ENCODE assay signal across 14 mouse cellular contexts in genomic region chr10:50903846-50904763, GRCm38 (mm10). TPM values are rescaled to one million over a fixed set of nuclear protein-coding genes. Genes with fewer than 3 reads are reported as not detected.
DNase-seq lines count a peak whose midpoint lies in the region; ATAC-seq and TF ChIP-seq lines count a peak whose summit lies in the region.
"Had no signal": no experiment of that assay in that cellular context is flagged by ENCODE, and none has a peak within 500 bp of the region (broad histone marks: within the 10 kb centered on the region; RNA-seq: fewer than 3 reads in every experiment).

No protein-coding gene starts in this region.

- H3K27me3 ChIP-seq in kidney, embryonic 16.5 days (ENCODE audit: insufficient read depth, low read length): peaks cover 82% of the 10 kb centered on the region
- peaks cover 100% of the 10 kb centered on the region for H3K27me3 ChIP-seq in embryonic facial prominence, embryonic 10.5 days (replicated peaks; ENCODE audit: low read depth, poor library complexity, severe bottlenecking)
- peaks cover 92% of the 10 kb centered on the region for H3K27me3 ChIP-seq in forebrain, embryonic 13.5 days
- peaks cover 88% of the 10 kb centered on the region for H3K27me3 ChIP-seq in midbrain, embryonic 14.5 days (ENCODE audit: control insufficient read depth, insufficient read depth, low read length)
- H3K27me3 ChIP-seq in heart, adult 2 months (ENCODE audit: control insufficient read depth, insufficient read depth, low read length): peaks cover 24% of the 10 kb centered on the region

- intact Hi-C loops in heart, adult 2 months (cut with DNase I): no loop called here

- WGBS in kidney, embryonic 16.5 days: 5% methylated on average over 26 of the region's 26 CpGs
- 3% methylated on average over 26 of the region's 26 CpGs for WGBS in embryonic facial prominence, embryonic 10.5 days
- 3% methylated on average over 26 of the region's 26 CpGs for WGBS in forebrain, embryonic 13.5 days
- 3% methylated on average over 26 of the region's 26 CpGs for WGBS in midbrain, embryonic 14.5 days
- WGBS in heart, adult 2 months: 10% methylated on average over 26 of the region's 26 CpGs

- no peaks in the 10 kb centered on the region for H3K79me2 ChIP-seq in heart, adult 2 months (replicated peaks; ENCODE audit: control insufficient read depth, insufficient read depth, low read length)

- H3K4me3 ChIP-seq in kidney, embryonic 16.5 days (ENCODE audit: low read length): peak overlapping the region; percentile 33
- H3K4me3 ChIP-seq in embryonic facial prominence, embryonic 10.5 days: no peak overlapping the region
- no peak overlapping the region for H3K4me3 ChIP-seq in forebrain, embryonic 13.5 days
- no peak overlapping the region for H3K4me3 ChIP-seq in midbrain, embryonic 14.5 days (replicated peaks; ENCODE audit: low read depth, low read length)
- no peak overlapping the region for H3K4me3 ChIP-seq in heart, adult 2 months
- H3K4me3 ChIP-seq: liver, embryonic 13.5 days had no signal

- TF ChIP-seq POLR2A in heart, adult 2 months (IDR thresholded peaks at IDR 0.05; ENCODE audit: insufficient read depth, low read depth, low read length): no peak

- no peak for DNase-seq in kidney, postnatal 4 days
- peak; percentile 55 for DNase-seq in embryonic facial prominence, embryonic 10.5 days (ENCODE audit: low spot score)
- DNase-seq in midbrain, embryonic 14.5 days: peak; percentile 63
- no peak for DNase-seq in heart, adult 2 months
- DNase-seq: liver, embryonic 13.5 days; thymus, adult 2 months had no signal

- no peak for TF ChIP-seq CTCF in heart, adult 2 months (IDR thresholded peaks at IDR 0.05)

- peak overlapping the region; percentile 65 for H3K27ac ChIP-seq in kidney, embryonic 16.5 days (ENCODE audit: low read length)
- no peak overlapping the region for H3K27ac ChIP-seq in embryonic facial prominence, embryonic 10.5 days (replicated peaks)
- no peak overlapping the region for H3K27ac ChIP-seq in forebrain, embryonic 13.5 days
- H3K27ac ChIP-seq in midbrain, embryonic 14.5 days (replicated peaks; ENCODE audit: low read depth, low read length): no peak overlapping the region
- H3K27ac ChIP-seq in heart, adult 2 months: no peak overlapping the region
- H3K27ac ChIP-seq: liver, embryonic 13.5 days; macrophage; neural tube, embryonic 13.5 days had no signal

- TF ChIP-seq EP300 in heart, adult 2 months (IDR thresholded peaks at IDR 0.05; ENCODE audit: insufficient read depth, low read depth, low read length): no peak

- no peaks in the 10 kb centered on the region for H3K36me3 ChIP-seq in kidney, embryonic 16.5 days (ENCODE audit: insufficient read depth, low read length)
- no peaks in the 10 kb centered on the region for H3K36me3 ChIP-seq in embryonic facial prominence, embryonic 10.5 days (replicated peaks)
- H3K36me3 ChIP-seq in forebrain, embryonic 13.5 days (ENCODE audit: poor library complexity, severe bottlenecking): no peaks in the 10 kb centered on the region
- H3K36me3 ChIP-seq in midbrain, embryonic 14.5 days (ENCODE audit: control insufficient read depth, insufficient read depth, low read length): no peaks in the 10 kb centered on the region
- no peaks in the 10 kb centered on the region for H3K36me3 ChIP-seq in heart, adult 2 months (ENCODE audit: control insufficient read depth, insufficient read depth, low read length)
- H3K36me3 ChIP-seq: liver, embryonic 13.5 days; neural tube, embryonic 13.5 days had no signal

- H3K4me1 ChIP-seq in kidney, embryonic 16.5 days (ENCODE audit: insufficient read depth, low read length): peaks cover 14% of the 10 kb centered on the region; the same call in 1 of the 2 replicates
- H3K4me1 ChIP-seq in embryonic facial prominence, embryonic 10.5 days: peaks cover 19% of the 10 kb centered on the region; the same call in 1 of the 2 replicates
- peaks cover 27% of the 10 kb centered on the region for H3K4me1 ChIP-seq in forebrain, embryonic 13.5 days
- no peaks in the 10 kb centered on the region for H3K4me1 ChIP-seq in midbrain, embryonic 14.5 days (ENCODE audit: control insufficient read depth, insufficient read depth, low read length)
- no peaks in the 10 kb centered on the region for H3K4me1 ChIP-seq in heart, adult 2 months (ENCODE audit: control insufficient read depth, insufficient read depth, low read length)
- H3K4me1 ChIP-seq: liver, embryonic 13.5 days had no signal

- no peak for ATAC-seq in kidney, embryonic 16.5 days (ENCODE audit: low FRiP score, low TSS enrichment)
- 0 out of 2 replicates have a peak, but pooled peaks have one; percentile 17 for ATAC-seq in forebrain, embryonic 13.5 days
- no peak for ATAC-seq in midbrain, embryonic 14.5 days (ENCODE audit: low FRiP score, low TSS enrichment)
- no peak for ATAC-seq in granulocyte monocyte progenitor cell, adult 5-6 weeks (replicated peaks; ENCODE audit: poor library complexity, severe bottlenecking)
- ATAC-seq: inflammation-experienced regulatory T-cells, adult 6 months had no signal

- H3K9me3 ChIP-seq in kidney, embryonic 16.5 days (ENCODE audit: low read length): no peaks in the 10 kb centered on the region
- H3K9me3 ChIP-seq in embryonic facial prominence, embryonic 10.5 days: no peaks in the 10 kb centered on the region
- no peaks in the 10 kb centered on the region for H3K9me3 ChIP-seq in forebrain, embryonic 13.5 days (replicated peaks)
- H3K9me3 ChIP-seq in midbrain, embryonic 14.5 days (ENCODE audit: control insufficient read depth, low read length): no peaks in the 10 kb centered on the region
- H3K9me3 ChIP-seq: liver, embryonic 13.5 days; neural tube, embryonic 13.5 days had no signal

- H3K9ac ChIP-seq in kidney, embryonic 16.5 days (replicated peaks; ENCODE audit: low read length): peak overlapping the region; percentile 56
- no peak overlapping the region for H3K9ac ChIP-seq in forebrain, embryonic 13.5 days
- no peak overlapping the region for H3K9ac ChIP-seq in midbrain, embryonic 14.5 days (replicated peaks; ENCODE audit: low read length)
- no peak overlapping the region for H3K9ac ChIP-seq in heart, adult 2 months (ENCODE audit: low read depth, low read length)
- H3K9ac ChIP-seq: liver, embryonic 13.5 days; neural tube, embryonic 13.5 days had no signal

- peak overlapping the region; percentile 53 for H3K4me2 ChIP-seq in kidney, embryonic 16.5 days (replicated peaks; ENCODE audit: low read depth, low read length)
- peak overlapping the region; percentile 14; the same call in 1 of the 2 replicates for H3K4me2 ChIP-seq in forebrain, embryonic 13.5 days
- no peak overlapping the region for H3K4me2 ChIP-seq in midbrain, embryonic 14.5 days (ENCODE audit: low read length)
- H3K4me2 ChIP-seq: liver, embryonic 13.5 days had no signal

RNA-seq across cellular contexts. Expression of gene Sim1, which starts 9.6 kb away (rescaled TPM):
- 10.1 and 10.6 TPM in 2 replicates for polyA plus RNA-seq in kidney, embryonic 16.5 days (2015; fragmentation: Nextera tagmentation; extraction: Ambion mirVana)
- polyA plus RNA-seq in embryonic facial prominence, embryonic 10.5 days (2016; fragmentation: Nextera tagmentation; extraction: Ambion mirVana): 0.47 and 0.81 TPM in 2 replicates
- 2.0 and 7.6 TPM in 2 replicates for polyA plus RNA-seq in forebrain, embryonic 13.5 days (2015; fragmentation: Nextera tagmentation; extraction: Ambion mirVana)
- 0.77 and 0.91 TPM in 2 replicates for polyA plus RNA-seq in midbrain, embryonic 14.5 days (2014; fragmentation: Nextera tagmentation; extraction: Ambion mirVana)
- not detected in 2 replicates for total RNA-seq in granulocyte monocyte progenitor cell, adult 5-6 weeks (2014; fragmentation: Nextera tagmentation)
- total RNA-seq in granulocyte monocyte progenitor cell, adult 5-6 weeks (2017): not detected in 2 replicates
- total RNA-seq in heart, adult 2 months (2021): not detected
- not detected in 2 replicates for polyA plus RNA-seq in heart, adult 2 months (2012; rRNA removed)
- total RNA-seq: layer of hippocampus, postnatal 10 days had no signal
- polyA plus RNA-seq: inflammation-experienced regulatory T-cells, adult 6 months; liver, embryonic 13.5 days; macrophage; small intestine, adult 2 months; thymus, adult 2 months had no signal

Comparison
In these comparisons a context has a peak if more than half of its experiments do, and no peak if none do; other contexts are left out.
1. DNase-seq: peak in embryonic facial prominence, embryonic 10.5 days (single experiment) and midbrain, embryonic 14.5 days (single experiment); none in kidney, postnatal 4 days (0 of 2) and heart, adult 2 months (0 of 2).